Mouse (Mus musculus) 3134 (cell line): Measurements from ENCODE around the gene Ccdc146.
"Not testable (repeated sequence)": the region's sequence is repeated elsewhere in the genome, so short reads cannot be mapped to it uniquely, and the experiment has no call there.

Source experiments
- DNase-seq: peaks from one replicate; pipeline ENCODE4 v3.0.0-alpha.2; 2011; ENCODE audit warnings: low spot score; ENCODE audit not compliant: insufficient read length; ENCODE audit errors: extremely low read depth

Gene Ccdc146

GRCm38 (mm10) chr5:21342265-21342664 is 82.2 kb downstream of the Ccdc146 start:
- DNase-seq: not testable (repeated sequence)

DNA sequence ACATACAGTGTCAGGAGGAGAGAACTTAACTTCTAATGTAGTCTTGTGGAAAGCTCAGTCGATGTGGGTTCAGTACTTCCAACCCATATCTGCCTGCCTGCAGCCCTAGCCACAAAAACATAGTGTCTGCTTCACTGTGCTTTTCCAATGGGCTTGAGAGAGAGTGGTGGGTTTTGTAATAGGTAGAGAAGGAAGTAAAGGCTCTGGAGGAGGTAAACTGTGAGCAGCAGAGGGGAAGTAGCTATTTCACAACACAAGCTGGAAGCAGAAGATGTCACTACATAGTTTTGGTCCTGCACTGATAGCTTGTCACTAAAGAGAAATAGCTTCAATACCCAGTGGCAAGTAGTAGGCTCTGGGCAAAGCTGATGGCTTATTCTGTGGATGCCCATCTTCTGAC is 92.4 kb downstream of the Ccdc146 start:
- no peak for DNase-seq

GRCm38 (mm10) chr5:21331656-21332055 is 92.8 kb downstream of the Ccdc146 start:
- no peak for DNase-seq

- DNase-seq: no peak
Observed at GRCm38 (mm10) chr5:21329672-21330665, 94.5 kb downstream of the Ccdc146 start.

DNA sequence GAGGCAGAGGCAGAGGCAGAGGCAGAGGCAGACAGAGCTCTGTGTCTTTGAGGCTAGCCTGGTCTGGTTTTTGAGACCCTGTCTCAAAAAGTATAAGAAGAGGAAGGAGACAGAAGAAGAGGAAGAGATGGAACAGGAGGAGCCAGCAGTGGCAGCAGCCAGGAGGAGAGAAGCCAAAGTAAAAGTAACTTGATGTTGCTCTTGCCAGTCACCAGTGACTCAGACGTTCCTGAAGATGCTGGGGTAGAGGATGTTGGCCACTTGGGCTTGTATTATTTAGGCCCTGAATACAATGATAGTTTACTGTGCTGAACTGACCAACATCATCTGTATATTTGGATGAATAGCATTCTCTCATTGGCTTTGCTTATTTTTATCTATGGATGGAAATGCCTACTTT is 95.9 kb downstream of the Ccdc146 start:
- no peak for DNase-seq

DNA sequence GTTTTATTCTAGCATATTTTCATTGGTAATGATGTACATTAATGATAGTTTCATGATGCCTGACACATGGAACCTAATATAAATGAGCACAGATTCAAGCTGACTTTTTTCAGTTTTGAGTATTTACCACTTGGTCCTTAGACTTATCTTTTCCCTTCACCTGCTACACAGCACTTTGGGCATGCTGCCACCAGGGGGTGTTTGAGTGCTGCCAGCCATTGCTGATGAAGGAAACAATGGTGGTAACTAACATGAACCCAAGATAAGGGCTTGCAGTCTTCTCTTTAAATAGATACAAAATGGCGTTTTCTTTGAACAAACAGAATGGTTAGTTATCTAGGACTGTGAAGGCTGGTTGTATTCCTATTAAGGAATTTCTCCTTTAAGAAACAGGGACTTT is 98.0 kb downstream of the Ccdc146 start:
- DNase-seq: no peak

GRCm38 (mm10) chr5:21320138-21320537 is 104.3 kb downstream of the Ccdc146 start:
- no peak for DNase-seq

DNA sequence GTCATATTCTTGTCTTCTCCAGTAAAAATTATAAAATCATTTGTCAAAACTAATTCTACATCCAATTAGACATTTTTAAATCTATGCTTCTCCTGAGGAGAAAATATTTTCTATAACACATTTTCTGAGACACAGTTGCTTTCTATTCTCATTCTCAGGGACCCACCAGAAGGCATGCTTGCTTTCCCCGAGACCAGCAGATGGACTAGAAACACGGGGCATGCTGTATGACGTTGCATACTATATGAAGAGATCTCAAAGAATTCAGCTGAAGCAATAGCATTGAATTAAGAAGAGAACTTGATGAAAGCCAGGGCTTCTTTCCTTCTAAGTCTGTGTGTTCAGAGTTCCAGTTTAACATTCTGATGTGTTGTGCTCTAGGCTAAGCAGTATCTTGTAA is 109.8 kb downstream of the Ccdc146 start:
- no peak for DNase-seq

- DNase-seq: no peak
Observed at GRCm38 (mm10) chr5:21307165-21307564, 117.3 kb downstream of the Ccdc146 start.

GRCm38 (mm10) chr5:21301011-21301410 is 123.5 kb downstream of the Ccdc146 start:
- no peak for DNase-seq

GRCm38 (mm10) chr5:21300058-21300457 is 124.4 kb downstream of the Ccdc146 start:
- DNase-seq: no peak

- no peak for DNase-seq
Observed at GRCm38 (mm10) chr5:21299076-21299755, 125.3 kb downstream of the Ccdc146 start.

- DNase-seq: no peak
Observed at GRCm38 (mm10) chr5:21295683-21296082, 128.8 kb downstream of the Ccdc146 start.

GRCm38 (mm10) chr5:21290594-21290993 is 133.9 kb downstream of the Ccdc146 start:
- DNase-seq: no peak

- DNase-seq: no peak
Observed at GRCm38 (mm10) chr5:21288658-21289435, 135.6 kb downstream of the Ccdc146 start.

DNA sequence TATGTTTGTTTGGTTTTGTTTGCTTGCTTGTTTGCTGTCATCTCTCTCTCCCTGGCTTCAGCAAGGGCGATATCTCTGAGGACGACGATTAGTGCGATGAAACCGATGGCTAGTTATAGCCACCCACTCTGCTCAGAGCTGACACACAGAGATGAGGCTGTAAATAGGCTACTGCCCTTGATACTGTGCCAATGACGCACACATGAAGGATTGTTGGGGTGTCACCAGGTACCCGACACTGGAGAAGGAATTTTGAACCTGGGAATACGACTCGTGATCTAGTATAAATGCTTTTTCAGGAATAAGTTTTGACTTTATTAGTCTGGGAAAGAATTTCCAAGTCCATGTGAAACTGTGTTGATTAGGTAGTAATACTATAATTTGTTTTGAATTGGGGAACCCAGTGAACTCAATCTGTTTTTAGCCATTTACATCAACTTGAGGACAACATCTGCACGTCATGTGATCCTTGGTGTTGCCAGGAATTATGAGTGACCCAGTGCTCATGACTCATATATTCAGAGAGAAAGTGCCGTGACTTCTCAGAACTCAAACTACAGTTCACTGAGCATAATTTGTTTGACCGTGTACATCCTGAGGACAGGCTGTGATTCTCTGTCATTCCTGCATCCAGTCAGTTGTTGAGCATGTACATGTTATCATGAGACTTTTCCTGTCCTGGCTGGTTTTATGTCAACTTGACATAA is 141.0 kb downstream of the Ccdc146 start:
- peak; percentile 22 for DNase-seq

DNA sequence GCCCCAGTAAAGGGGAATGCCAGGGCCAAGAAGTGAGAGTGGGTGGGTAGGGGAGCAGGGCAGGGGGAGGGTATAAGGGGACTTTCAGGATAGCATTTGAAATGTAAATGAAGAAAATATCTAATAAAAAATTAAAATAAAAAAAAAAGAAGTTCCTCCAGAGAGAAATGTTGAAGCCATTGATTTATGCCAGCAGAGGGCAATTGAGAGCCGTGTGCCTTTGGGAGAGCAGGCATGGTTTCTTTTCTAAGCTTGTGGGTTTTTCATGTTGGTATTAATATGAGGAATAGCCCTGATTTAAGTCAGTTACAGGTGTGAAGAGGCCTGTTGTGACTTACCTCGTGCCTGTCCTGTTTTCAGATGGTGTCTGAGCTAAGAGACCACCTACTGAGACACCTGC is 146.8 kb downstream of the Ccdc146 start:
- DNase-seq: not testable (repeated sequence)

DNA sequence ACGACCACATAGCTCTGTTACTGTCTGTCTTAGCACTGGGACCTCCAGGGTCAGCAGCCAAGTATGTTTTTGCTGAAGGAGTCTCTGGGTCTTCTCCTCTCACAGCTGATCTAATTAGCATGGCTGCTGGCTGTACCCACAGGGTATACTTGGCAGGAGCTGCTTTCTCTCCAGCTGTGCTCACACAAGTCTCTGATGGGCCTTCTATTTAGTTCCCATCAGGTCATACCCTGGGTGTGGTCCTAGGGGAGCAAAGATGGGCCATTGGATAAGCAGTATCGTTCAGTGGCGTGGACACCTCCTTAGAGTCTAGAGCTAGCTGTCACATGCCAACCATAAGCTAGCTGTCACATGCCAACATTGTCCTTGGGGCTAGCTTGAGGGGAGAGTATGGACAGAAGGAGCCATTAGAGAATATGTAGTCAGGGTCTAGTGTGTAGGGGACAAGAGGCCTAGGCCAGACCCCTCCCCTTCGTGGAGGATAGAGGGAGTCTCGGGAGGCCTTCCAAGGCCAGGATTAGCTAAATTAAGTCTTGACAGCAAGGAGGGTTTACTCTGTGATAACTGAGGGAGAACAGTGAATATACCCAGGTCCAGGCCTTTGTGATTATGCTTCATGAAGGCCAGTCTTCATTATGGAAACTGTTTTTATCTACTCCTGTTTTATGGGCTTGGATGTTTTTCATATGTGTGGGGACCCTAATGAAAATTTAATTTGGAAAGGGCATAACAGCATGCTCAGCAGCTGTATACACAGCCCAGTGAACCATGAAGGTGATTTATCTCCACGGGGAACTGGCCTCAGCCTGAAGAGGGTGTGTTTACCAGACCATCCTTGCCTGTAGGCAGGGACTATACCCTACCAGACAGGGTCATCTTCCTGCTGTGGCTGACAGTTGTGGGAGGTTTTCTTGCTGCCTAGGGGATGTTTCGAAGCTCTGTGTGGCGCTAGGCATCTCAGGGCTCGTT is 152.8 kb downstream of the Ccdc146 start:
- no peak for DNase-seq

DNA sequence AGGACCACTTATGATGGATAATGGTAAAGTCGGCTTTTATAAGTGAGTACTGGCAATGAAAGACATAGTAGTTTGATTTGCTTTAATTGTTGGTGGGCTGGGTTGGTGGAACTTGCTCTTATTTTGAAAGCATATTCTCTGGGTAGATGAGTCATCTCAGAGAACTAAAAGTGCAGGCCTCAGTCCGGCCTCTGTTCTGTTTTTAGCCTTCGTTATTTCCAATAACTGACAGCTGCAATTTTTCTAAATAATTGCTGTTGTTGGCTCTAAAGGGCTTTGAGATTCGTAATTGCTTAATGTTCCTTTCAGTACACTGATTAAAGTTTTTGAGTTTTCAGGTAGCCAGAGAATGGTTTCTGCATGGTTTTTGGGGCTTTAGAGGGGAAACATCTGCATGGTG is 153.7 kb downstream of the Ccdc146 start:
- DNase-seq: no peak
